Mouse (Mus musculus) bone marrow macrophage, adult 2 months (primary cell): ENCODE measurements around the gene Acy3.

Experiments
- CTCF ChIP-seq: IDR thresholded peaks from 2 replicates; pipeline ENCODE4 v1.5.1; 2012; ENCODE audit warnings: low read depth, mild to moderate bottlenecking, low read length, moderate library complexity
- POLR2A ChIP-seq: IDR thresholded peaks from 2 replicates; pipeline ENCODE4 v1.6.1; 2012; ENCODE audit warnings: mild to moderate bottlenecking, low read depth, low read length, borderline replicate concordance

DNA sequence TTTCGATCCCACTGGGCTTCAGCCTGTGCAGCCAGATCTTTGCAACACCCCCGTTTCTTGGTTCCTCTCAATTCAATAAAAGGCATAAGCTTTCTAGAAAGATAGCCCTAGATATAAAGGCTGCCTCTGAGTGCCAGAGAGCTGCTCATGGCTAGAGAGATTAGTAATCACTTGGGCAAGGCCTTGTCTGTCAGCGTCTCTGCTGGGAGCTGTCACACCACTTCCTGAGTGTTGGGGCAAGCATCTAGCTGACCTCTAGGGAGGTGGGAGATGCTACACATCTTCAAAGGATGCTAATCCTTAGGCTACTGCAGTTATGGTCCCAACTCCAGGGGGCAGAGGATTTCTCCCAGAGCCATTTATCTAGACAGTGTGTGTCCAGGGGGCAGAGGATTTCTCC is 19.1 kb upstream of the Acy3 start:
- TF ChIP-seq CTCF (no peak), POLR2A (no peak)
